Mouse (Mus musculus): ENCODE results near the gene Sh3glb2.

DNA sequence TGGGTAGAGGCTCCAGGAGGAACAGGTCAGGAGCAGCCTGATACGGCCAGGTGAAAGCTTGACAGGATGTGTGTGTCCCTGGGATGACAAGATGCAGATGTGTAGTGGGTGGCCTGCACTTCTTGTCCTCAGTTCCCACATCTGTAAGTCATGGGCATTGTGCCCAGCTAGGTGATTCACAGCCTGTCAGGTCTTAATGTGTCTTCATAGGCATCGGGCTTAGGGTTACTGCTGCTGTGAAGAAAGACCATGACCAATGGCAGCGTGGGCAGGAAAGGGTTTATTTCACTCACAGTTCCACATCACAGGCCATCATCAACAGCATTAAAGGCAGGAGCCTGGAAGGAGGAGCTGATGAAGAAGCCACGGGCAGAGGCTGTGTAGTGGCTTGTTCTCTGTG lies 26.5 kb upstream of the Sh3glb2 start:
- TF ChIP-seq POLR2A (IDR thresholded peaks at IDR 0.05; ENCODE audit: insufficient read depth, low read depth, low read length): no peak
- TF ChIP-seq CTCF (IDR thresholded peaks at IDR 0.05; ENCODE audit: insufficient read depth, low read depth, low read length): no peak

Data from olfactory bulb, adult 2 months (tissue).